Mouse (Mus musculus) stomach, embryonic 14.5 days (tissue): ENCODE measurements at regions not wholly inside any gene's neighbourhood (a gene's known extent, or its start where the extent isn't known, plus 50 kb on each side); places are given as distances from the start of the nearest gene placed in this dataset.

Source experiments
- ATAC-seq: fragments of 200-750 bp; cut with Nextera tagmentation; 2 replicates; pipeline ENCODE4 v1.8.0; 2017; ENCODE audit warnings: low read depth, moderate TSS enrichment; ENCODE audit not compliant: insufficient number of reproducible peaks, insufficient read depth, low FRiP score
- H3K27ac ChIP-seq: fragments of 300-500 bp; sonication (generic); 2 replicates; pipeline ENCODE4 v1.5.1; 2014; ENCODE audit warnings: mild to moderate bottlenecking, low read length, moderate library complexity, mixed read lengths
- H3K27me3 ChIP-seq: fragments of 300-500 bp; sonication (generic); 2 replicates; pipeline ENCODE4 v1.6.1; 2014; ENCODE audit warnings: low read length, control low read depth, mixed read lengths; ENCODE audit not compliant: control insufficient read depth, insufficient read depth
- H3K36me3 ChIP-seq: fragments of 300-500 bp; sonication (generic); 2 replicates; pipeline ENCODE4 v1.6.1; 2014; ENCODE audit warnings: mild to moderate bottlenecking, control low read depth, low read length, moderate library complexity, mixed read lengths; ENCODE audit not compliant: control insufficient read depth, insufficient read depth
- H3K4me1 ChIP-seq: fragments of 300-500 bp; sonication (generic); 2 replicates; pipeline ENCODE4 v1.6.1; 2014; ENCODE audit warnings: low read length, control low read depth, mixed read lengths; ENCODE audit not compliant: control insufficient read depth, insufficient read depth
- H3K4me2 ChIP-seq: fragments of 300-500 bp; sonication (generic); replicated peaks from 2 replicates; pipeline ENCODE4 v1.6.1; 2014; ENCODE audit warnings: low read depth, low read length, control low read depth
- H3K4me3 ChIP-seq: fragments of 300-500 bp; sonication (generic); 2 replicates; pipeline ENCODE4 v1.5.1; 2014; ENCODE audit warnings: low read depth, low read length, control low read depth
- H3K9ac ChIP-seq: fragments of 300-500 bp; sonication (generic); replicated peaks from 2 replicates; pipeline ENCODE4 v1.6.1; 2014; ENCODE audit warnings: low read depth, mild to moderate bottlenecking, control low read depth, low read length, moderate library complexity, mixed read lengths
- H3K9me3 ChIP-seq: fragments of 300-500 bp; sonication (generic); 2 replicates; pipeline ENCODE4 v1.6.1; 2016; ENCODE audit warnings: low read depth, low read length, control low read depth; ENCODE audit not compliant: control insufficient read depth
- WGBS: fragments of 180-500 bp; shearing (Covaris S2); extraction: QIAGEN DNeasy Blood & Tissue Kit; methylation state at CpG from one replicate; pipeline ENCODE4 v1.1.7; 2014; 5-methylcytosine and 5-hydroxymethylcytosine counted together

GRCm38 (mm10) chr5:119337739-119338138, 332.7 kb upstream of the Tbx3 start:
- H3K9ac ChIP-seq, result no peak overlapping the region
- no peaks in the 10 kb centered on the region for H3K27me3 ChIP-seq
- H3K27ac ChIP-seq, result no peak overlapping the region
- no peak overlapping the region for H3K4me2 ChIP-seq
- H3K4me3 ChIP-seq, result no peak overlapping the region
- no peaks in the 10 kb centered on the region for H3K4me1 ChIP-seq
- no peaks in the 10 kb centered on the region for H3K36me3 ChIP-seq
- no peaks in the 10 kb centered on the region for H3K9me3 ChIP-seq
- 75% methylated on average over 4 of the region's 4 CpGs for WGBS
- ATAC-seq, result no peak

GRCm38 (mm10) chr5:119338711-119339110, 331.8 kb upstream of the Tbx3 start:
- no peaks in the 10 kb centered on the region for H3K27me3 ChIP-seq
- H3K4me1 ChIP-seq, result no peaks in the 10 kb centered on the region
- no peak overlapping the region for H3K4me2 ChIP-seq
- H3K4me3 ChIP-seq, result no peak overlapping the region
- no peak overlapping the region for H3K27ac ChIP-seq
- H3K36me3 ChIP-seq, result no peaks in the 10 kb centered on the region
- no peak overlapping the region for H3K9ac ChIP-seq
- H3K9me3 ChIP-seq, result no peaks in the 10 kb centered on the region
- WGBS, result 91% methylated on average over 6 of the region's 6 CpGs
- no peak for ATAC-seq

GRCm38 (mm10) chr5:119348303-119348702, 322.2 kb upstream of the Tbx3 start:
- Histone ChIP-seq H3K4me1 (no peaks in the 10 kb centered on the region), H3K27me3 (no peaks in the 10 kb centered on the region), H3K4me2 (no peak overlapping the region), H3K27ac (no peak overlapping the region), H3K9ac (no peak overlapping the region), H3K36me3 (no peaks in the 10 kb centered on the region), H3K9me3 (no peaks in the 10 kb centered on the region), H3K4me3 (no peak overlapping the region)
- 46% methylated on average over 4 of the region's 4 CpGs for WGBS
- no peak for ATAC-seq

GRCm38 (mm10) chr5:119349395-119349794, 321.1 kb upstream of the Tbx3 start:
- Histone ChIP-seq H3K4me2 (no peak overlapping the region), H3K4me3 (no peak overlapping the region), H3K36me3 (no peaks in the 10 kb centered on the region), H3K27ac (no peak overlapping the region), H3K9me3 (no peaks in the 10 kb centered on the region), H3K9ac (no peak overlapping the region), H3K4me1 (no peaks in the 10 kb centered on the region), H3K27me3 (no peaks in the 10 kb centered on the region)
- no peak for ATAC-seq
- WGBS, result 75% methylated on average over 6 of the region's 6 CpGs

- Histone ChIP-seq H3K9me3 (no peaks in the 10 kb centered on the region), H3K27ac (no peak overlapping the region), H3K27me3 (no peaks in the 10 kb centered on the region), H3K9ac (no peak overlapping the region), H3K4me3 (no peak overlapping the region), H3K36me3 (no peaks in the 10 kb centered on the region), H3K4me1 (no peaks in the 10 kb centered on the region), H3K4me2 (no peak overlapping the region)
- ATAC-seq, result no peak
- WGBS, result 43% methylated on average over 8 of the region's 8 CpGs
Measured at GRCm38 (mm10) chr5:119350325-119350915, 320.0 kb upstream of the Tbx3 start.

GRCm38 (mm10) chr5:119355471-119355870, 315.0 kb upstream of the Tbx3 start:
- Histone ChIP-seq H3K4me1 (no peaks in the 10 kb centered on the region), H3K9ac (no peak overlapping the region), H3K36me3 (no peaks in the 10 kb centered on the region), H3K4me3 (no peak overlapping the region), H3K9me3 (no peaks in the 10 kb centered on the region), H3K4me2 (no peak overlapping the region), H3K27ac (no peak overlapping the region), H3K27me3 (no peaks in the 10 kb centered on the region)
- 91% methylated on average over 10 of the region's 10 CpGs for WGBS
- ATAC-seq, result no peak

- Histone ChIP-seq H3K4me2 (no peak overlapping the region), H3K36me3 (no peaks in the 10 kb centered on the region), H3K9me3 (no peaks in the 10 kb centered on the region), H3K4me3 (no peak overlapping the region), H3K4me1 (no peaks in the 10 kb centered on the region), H3K27ac (no peak overlapping the region), H3K27me3 (no peaks in the 10 kb centered on the region), H3K9ac (no peak overlapping the region)
- WGBS, result 46% methylated on average over 5 of the region's 5 CpGs
- ATAC-seq, result no peak
Measured at GRCm38 (mm10) chr5:119356051-119356450, 314.4 kb upstream of the Tbx3 start.

- no peaks in the 10 kb centered on the region for H3K4me1 ChIP-seq
- no peak overlapping the region for H3K9ac ChIP-seq
- no peaks in the 10 kb centered on the region for H3K27me3 ChIP-seq
- H3K4me2 ChIP-seq, result no peak overlapping the region
- H3K27ac ChIP-seq, result no peak overlapping the region
- WGBS, result 40% methylated on average over 5 of the region's 5 CpGs
- H3K4me3 ChIP-seq, result no peak overlapping the region
- no peak for ATAC-seq
- no peaks in the 10 kb centered on the region for H3K36me3 ChIP-seq
- H3K9me3 ChIP-seq, result no peaks in the 10 kb centered on the region
Measured at GRCm38 (mm10) chr5:119359709-119360108, 310.8 kb upstream of the Tbx3 start.

- no peak for ATAC-seq
- Histone ChIP-seq H3K4me1 (no peaks in the 10 kb centered on the region), H3K4me2 (no peak overlapping the region), H3K27ac (no peak overlapping the region), H3K27me3 (no peaks in the 10 kb centered on the region), H3K36me3 (no peaks in the 10 kb centered on the region), H3K9ac (no peak overlapping the region), H3K9me3 (no peaks in the 10 kb centered on the region), H3K4me3 (no peak overlapping the region)
- WGBS, result 96% methylated on average over 2 of the region's 2 CpGs
Measured at GRCm38 (mm10) chr5:119360351-119360750, 310.1 kb upstream of the Tbx3 start.
